Mouse (Mus musculus) neural tube, embryonic 14.5 days (tissue): ENCODE results near the gene Lzts2. TPM values are rescaled to one million over a fixed set of nuclear protein-coding genes. Genes with fewer than 3 reads are reported as not detected.

Experiments used
- ATAC-seq: fragments of 200-750 bp; cut with Nextera tagmentation; 2 replicates; pipeline ENCODE4 v1.8.0; 2017; ENCODE audit warnings: low read depth, mild to moderate bottlenecking, moderate TSS enrichment, moderate library complexity
- H3K27ac ChIP-seq: fragments of 300-500 bp; sonication (generic); 2 replicates; pipeline ENCODE4 v1.5.1; 2014; ENCODE audit warnings: low read depth, mild to moderate bottlenecking, control low read depth, low read length, moderate library complexity, mixed read lengths
- H3K27me3 ChIP-seq: fragments of 300-500 bp; sonication (generic); 2 replicates; pipeline ENCODE4 v1.6.1; 2014; ENCODE audit warnings: low read length; ENCODE audit not compliant: control insufficient read depth, insufficient read depth
- H3K36me3 ChIP-seq: fragments of 300-500 bp; sonication (generic); 2 replicates; pipeline ENCODE4 v1.6.1; 2014; ENCODE audit warnings: low read length, mixed read lengths; ENCODE audit not compliant: control insufficient read depth, insufficient read depth
- H3K4me1 ChIP-seq: fragments of 300-500 bp; sonication (generic); 2 replicates; pipeline ENCODE4 v1.6.1; 2014; ENCODE audit warnings: low read length; ENCODE audit not compliant: control insufficient read depth, insufficient read depth
- H3K4me2 ChIP-seq: fragments of 300-500 bp; sonication (generic); 2 replicates; pipeline ENCODE4 v1.6.1; 2014; ENCODE audit warnings: mild to moderate bottlenecking, low read depth, low read length, control low read depth
- H3K4me3 ChIP-seq: fragments of 300-500 bp; sonication (generic); 2 replicates; pipeline ENCODE4 v1.5.1; 2014; ENCODE audit warnings: low read depth, low read length, control low read depth, mixed read lengths
- H3K9ac ChIP-seq: fragments of 300-500 bp; sonication (generic); replicated peaks from 2 replicates; pipeline ENCODE4 v1.6.1; 2014; ENCODE audit warnings: low read depth, mild to moderate bottlenecking, control low read depth, low read length, mixed read lengths
- H3K9me3 ChIP-seq: fragments of 300-500 bp; sonication (generic); 2 replicates; pipeline ENCODE4 v1.6.1; 2016; ENCODE audit warnings: low read length; ENCODE audit not compliant: control insufficient read depth
- WGBS: fragments of 180-500 bp; shearing (Covaris S2); extraction: QIAGEN DNeasy Blood & Tissue Kit; methylation state at CpG from one replicate; pipeline ENCODE4 v1.1.7; 2014; 5-methylcytosine and 5-hydroxymethylcytosine counted together
- polyA plus RNA-seq: library from polyadenylated mRNA; unstranded; fragments of >200 nt; fragmentation: Nextera tagmentation; extraction: Ambion mirVana; gene quantifications from 2 replicates; pipeline ENCODE4 v1.2.1, GENCODE M21; 2014

The Lzts2 gene
- polyA plus RNA-seq, 1 experiment from 2014 or later, result 16.1 TPM

GRCm38 (mm10) chr19:45017216-45017771, 3.1 kb downstream of the Lzts2 start:
- peak overlapping the region; percentile 91 for H3K4me2 ChIP-seq
- no peaks in the 10 kb centered on the region for H3K9me3 ChIP-seq
- no peaks in the 10 kb centered on the region for H3K36me3 ChIP-seq
- no peaks in the 10 kb centered on the region for H3K27me3 ChIP-seq
- peak overlapping the region; percentile 94 for H3K27ac ChIP-seq
- H3K9ac ChIP-seq, result peak overlapping the region; percentile 72
- peak; percentile 68 for ATAC-seq
- 0% methylated on average over 13 of the region's 27 CpGs for WGBS
- peaks cover 38% of the 10 kb centered on the region for H3K4me1 ChIP-seq
- peak overlapping the region; percentile 62 for H3K4me3 ChIP-seq

GRCm38 (mm10) chr19:45017909-45018308, 3.7 kb downstream of the Lzts2 start:
- Histone ChIP-seq H3K9ac (peak overlapping the region; percentile 72), H3K27ac (peak overlapping the region; percentile 94), H3K4me1 (peaks cover 38% of the 10 kb centered on the region), H3K36me3 (no peaks in the 10 kb centered on the region), H3K27me3 (no peaks in the 10 kb centered on the region), H3K4me3 (peak overlapping the region; percentile 62), H3K4me2 (peak overlapping the region; percentile 91), H3K9me3 (no peaks in the 10 kb centered on the region)
- peak; percentile 71 for ATAC-seq
- under 1% methylated on average over 46 of the region's 48 CpGs for WGBS

- no peaks in the 10 kb centered on the region for H3K9me3 ChIP-seq
- H3K36me3 ChIP-seq, result 0 out of 2 replicates have a peak, but pooled peaks cover under 1% of the 10 kb centered on the region
- peak; percentile 3 for ATAC-seq
- no peaks in the 10 kb centered on the region for H3K27me3 ChIP-seq
- H3K4me1 ChIP-seq, result peaks cover 38% of the 10 kb centered on the region
- H3K27ac ChIP-seq, result peak overlapping the region; percentile 94
- H3K4me3 ChIP-seq, result peak overlapping the region; percentile 62
- peak overlapping the region; percentile 91 for H3K4me2 ChIP-seq
- under 1% methylated on average over 12 of the region's 13 CpGs for WGBS
- H3K9ac ChIP-seq, result peak overlapping the region; percentile 72
Observed at GRCm38 (mm10) chr19:45018351-45018831, 4.2 kb downstream of the Lzts2 start.

DNA sequence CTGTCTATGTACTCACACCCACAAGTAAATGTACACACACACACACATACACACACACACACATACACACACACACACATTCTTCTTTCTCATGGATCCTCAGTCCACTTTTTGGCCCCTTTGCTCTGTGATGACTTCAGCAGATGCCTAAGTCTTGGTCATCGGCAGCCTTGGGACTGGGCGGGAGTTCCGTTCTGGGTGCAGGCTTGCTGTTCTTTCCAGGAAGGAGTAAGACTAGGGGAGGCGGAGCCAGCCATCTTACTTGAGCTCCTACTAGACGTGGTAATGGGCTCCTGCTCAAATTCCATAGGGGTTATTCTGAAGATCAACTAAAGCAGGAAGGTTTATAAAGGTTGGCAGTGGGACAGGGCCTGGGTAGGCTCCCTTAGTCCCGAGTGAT, 6.1 kb downstream of the Lzts2 start:
- peaks cover 33% of the 10 kb centered on the region for H3K4me1 ChIP-seq

DNA sequence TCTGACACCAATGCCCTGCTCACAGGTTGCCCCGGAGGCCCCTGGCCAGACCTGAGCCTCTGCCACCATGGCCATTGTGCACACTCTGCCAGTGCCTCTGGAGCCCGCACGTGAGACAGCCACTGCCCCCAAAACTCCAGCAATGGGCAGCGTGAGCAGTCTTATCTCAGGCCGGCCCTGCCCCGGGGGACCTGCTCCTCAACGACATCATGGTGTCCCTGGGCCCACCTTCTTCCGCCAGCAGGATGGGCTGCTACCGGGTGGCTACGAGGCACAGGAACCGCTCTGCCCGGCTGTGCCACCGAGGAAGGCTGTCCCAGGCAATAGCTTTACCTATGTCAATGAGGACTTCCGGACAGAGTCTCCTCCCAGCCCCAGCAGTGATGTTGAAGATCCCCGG, 7.1 kb downstream of the Lzts2 start:
- no peak overlapping the region for H3K9ac ChIP-seq
- H3K9me3 ChIP-seq, result no peaks in the 10 kb centered on the region
- H3K4me2 ChIP-seq, result no peak overlapping the region
- no peak overlapping the region for H3K27ac ChIP-seq
- peaks cover 25% of the 10 kb centered on the region; the same call in 1 of the 2 replicates for H3K4me1 ChIP-seq
- WGBS, result 93% methylated on average over 15 of the region's 15 CpGs
- no peaks in the 10 kb centered on the region for H3K27me3 ChIP-seq
- ATAC-seq, result no peak
- H3K4me3 ChIP-seq, result no peak overlapping the region
- peaks cover 23% of the 10 kb centered on the region for H3K36me3 ChIP-seq

More for the DNA sequence above, 6.1 kb downstream of the Lzts2 start:
- Histone ChIP-seq H3K4me3 (no peak overlapping the region), H3K36me3 (peaks cover 13% of the 10 kb centered on the region), H3K4me2 (no peak overlapping the region; the same call in 1 of the 2 replicates), H3K9me3 (no peaks in the 10 kb centered on the region), H3K27me3 (no peaks in the 10 kb centered on the region), H3K9ac (no peak overlapping the region), H3K27ac (no peak overlapping the region)
- no peak for ATAC-seq
- WGBS, result 70% methylated on average over 6 of the region's 6 CpGs

GRCm38 (mm10) chr19:45023993-45024392, 9.8 kb downstream of the Lzts2 start:
- H3K4me3 ChIP-seq, result no peak overlapping the region
- no peak overlapping the region for H3K27ac ChIP-seq
- 85% methylated on average over 11 of the region's 11 CpGs for WGBS
- ATAC-seq, result no peak
- 0 out of 2 replicates have a peak overlapping the region, but pooled peaks have one; percentile 21 for H3K9ac ChIP-seq
- H3K4me2 ChIP-seq, result no peak overlapping the region
- H3K9me3 ChIP-seq, result no peaks in the 10 kb centered on the region
- peaks cover 35% of the 10 kb centered on the region for H3K36me3 ChIP-seq
- peaks cover 13% of the 10 kb centered on the region; the same call in 1 of the 2 replicates for H3K4me1 ChIP-seq
- no peaks in the 10 kb centered on the region for H3K27me3 ChIP-seq

- Histone ChIP-seq H3K27ac (no peak overlapping the region), H3K9ac (no peak overlapping the region), H3K4me1 (peaks cover 10% of the 10 kb centered on the region; the same call in 1 of the 2 replicates), H3K4me2 (no peak overlapping the region), H3K9me3 (no peaks in the 10 kb centered on the region), H3K27me3 (no peaks in the 10 kb centered on the region), H3K4me3 (no peak overlapping the region), H3K36me3 (peaks cover 35% of the 10 kb centered on the region)
- 87% methylated on average over 20 of the region's 20 CpGs for WGBS
- ATAC-seq, result no peak
Observed at GRCm38 (mm10) chr19:45024775-45025174, 10.6 kb downstream of the Lzts2 start.

GRCm38 (mm10) chr19:45025937-45026568, 11.8 kb downstream of the Lzts2 start:
- no peaks in the 10 kb centered on the region for H3K9me3 ChIP-seq
- H3K27me3 ChIP-seq, result no peaks in the 10 kb centered on the region
- H3K27ac ChIP-seq, result no peak overlapping the region
- no peak overlapping the region for H3K4me2 ChIP-seq
- peaks cover 35% of the 10 kb centered on the region for H3K36me3 ChIP-seq
- no peak overlapping the region for H3K4me3 ChIP-seq
- H3K4me1 ChIP-seq, result peaks cover 5% of the 10 kb centered on the region; the same call in 1 of the 2 replicates
- ATAC-seq, result no peak
- WGBS, result 93% methylated on average over 37 of the region's 37 CpGs
- no peak overlapping the region for H3K9ac ChIP-seq
